Mouse (Mus musculus): ENCODE measurements at regions not wholly inside any gene's neighbourhood (a gene's known extent, or its start where the extent isn't known, plus 50 kb on each side); places are given as distances from the start of the nearest gene placed in this dataset.
A peak's percentile ranks its signal among the peaks of the same experiment; 100 is the strongest.

- DNase-seq = peak; percentile 4
Observed at GRCm38 (mm10) chr16:60941767-60942166, 336.4 kb upstream of the Epha6 start.
